Mouse (Mus musculus) neural tube, embryonic 11.5 days (tissue): Measurements from ENCODE around the gene Tmc2. TPM values are rescaled to one million over a fixed set of nuclear protein-coding genes. Genes with fewer than 3 reads are reported as not detected.

Source experiments
- ATAC-seq: fragments of 200-750 bp; cut with Nextera tagmentation; 2 replicates; pipeline ENCODE4 v1.8.0; 2017; ENCODE audit warnings: moderate number of reproducible peaks, mild to moderate bottlenecking, moderate TSS enrichment, moderate library complexity; ENCODE audit not compliant: insufficient read depth, low FRiP score, low TSS enrichment
- DNase-seq: peaks from one replicate; pipeline ENCODE4 v3.0.0-alpha.2; 2015; ENCODE audit warnings: low spot score
- H3K27ac ChIP-seq: fragments of 300-500 bp; sonication (generic); 2 replicates; pipeline ENCODE4 v1.5.1; 2014; ENCODE audit warnings: low read depth, mild to moderate bottlenecking, low read length
- H3K27me3 ChIP-seq: fragments of 300-500 bp; sonication (generic); 2 replicates; pipeline ENCODE4 v1.6.1; 2014; ENCODE audit warnings: mild to moderate bottlenecking, low read length, mixed read lengths; ENCODE audit not compliant: control insufficient read depth, insufficient read depth
- H3K36me3 ChIP-seq: fragments of 300-500 bp; sonication (generic); 2 replicates; pipeline ENCODE4 v1.6.1; 2014; ENCODE audit warnings: mild to moderate bottlenecking, low read length, moderate library complexity, mixed read lengths; ENCODE audit not compliant: control insufficient read depth, insufficient read depth
- H3K4me1 ChIP-seq: fragments of 300-500 bp; sonication (generic); 2 replicates; pipeline ENCODE4 v1.6.1; 2014; ENCODE audit warnings: low read length, mixed read lengths; ENCODE audit not compliant: control insufficient read depth, insufficient read depth
- H3K4me2 ChIP-seq: fragments of 300-500 bp; sonication (generic); 2 replicates; pipeline ENCODE4 v1.6.1; 2014; ENCODE audit warnings: low read depth, mild to moderate bottlenecking, moderate library complexity
- H3K4me3 ChIP-seq: fragments of 300-500 bp; sonication (generic); 2 replicates; pipeline ENCODE4 v1.5.1; 2014; ENCODE audit warnings: low read depth, low read length
- H3K9ac ChIP-seq: fragments of 300-500 bp; sonication (generic); 2 replicates; pipeline ENCODE4 v1.6.1; 2014; ENCODE audit warnings: mild to moderate bottlenecking, low read length
- H3K9me3 ChIP-seq: fragments of 300-500 bp; sonication (generic); 2 replicates; pipeline ENCODE4 v1.6.1; 2016; ENCODE audit warnings: low read length; ENCODE audit not compliant: control insufficient read depth
- WGBS: fragments of 180-500 bp; shearing (Covaris S2); extraction: QIAGEN DNeasy Blood & Tissue Kit; methylation state at CpG from one replicate; pipeline ENCODE4 v1.1.7; 2014; 5-methylcytosine and 5-hydroxymethylcytosine counted together
- polyA plus RNA-seq: library from polyadenylated mRNA; unstranded; fragments of >200 nt; fragmentation: Nextera tagmentation; extraction: Ambion mirVana; gene quantifications from 2 replicates; pipeline ENCODE4 v1.2.1, GENCODE M21; 2014

The Tmc2 gene
- polyA plus RNA-seq, 1 experiment from 2014 or later: not detected

DNA sequence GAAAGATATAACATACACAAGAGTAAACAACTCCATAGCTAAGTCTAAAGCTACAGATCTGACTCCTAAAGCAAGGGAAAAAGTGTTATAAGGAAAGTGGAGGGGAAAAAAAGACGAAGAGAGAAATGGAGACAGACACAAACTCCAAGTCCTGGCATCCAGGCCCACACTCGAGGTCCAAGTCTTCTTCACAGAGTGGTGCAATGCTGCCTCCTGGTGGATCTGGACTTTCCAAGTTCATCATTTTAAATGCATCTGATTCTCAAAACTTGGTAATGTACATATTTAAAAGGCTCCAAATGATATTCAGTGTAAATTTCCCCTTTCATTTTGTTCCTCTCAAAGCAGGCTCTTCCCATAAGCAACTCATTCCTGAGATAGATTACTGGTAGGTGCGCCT, 27.1 kb upstream of the Tmc2 start:
- Histone ChIP-seq H3K27ac (no peak overlapping the region), H3K36me3 (peaks cover 5% of the 10 kb centered on the region), H3K4me3 (no peak overlapping the region), H3K27me3 (no peaks in the 10 kb centered on the region), H3K9ac (no peak overlapping the region), H3K4me1 (no peaks in the 10 kb centered on the region), H3K9me3 (no peaks in the 10 kb centered on the region), H3K4me2 (no peak overlapping the region)
- DNase-seq (peak; percentile 43), ATAC-seq (no peak)
- WGBS: 66% methylated on average over 3 of the region's 3 CpGs

DNA sequence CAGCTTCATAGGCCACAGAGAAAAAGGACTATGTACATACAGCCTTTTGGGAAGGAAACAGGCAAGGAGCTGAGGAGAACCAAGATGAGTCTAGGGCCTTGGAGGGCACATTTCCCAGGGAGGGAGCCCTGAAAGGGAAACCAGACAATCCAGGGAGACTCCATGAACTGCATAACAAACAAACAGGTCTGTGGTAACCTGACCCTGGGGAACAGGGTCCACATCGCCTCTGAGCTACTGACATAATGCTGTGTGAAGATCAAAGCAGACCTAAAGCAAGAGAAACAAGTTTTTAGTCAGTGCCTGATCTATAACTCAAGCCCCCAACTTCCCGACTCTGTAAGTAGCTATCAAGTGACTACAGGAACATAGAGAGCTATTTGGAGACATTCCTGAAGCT, 23.3 kb upstream of the Tmc2 start:
- no peak overlapping the region for H3K4me3 ChIP-seq
- peaks cover 21% of the 10 kb centered on the region for H3K36me3 ChIP-seq
- H3K4me2 ChIP-seq: no peak overlapping the region
- no peaks in the 10 kb centered on the region for H3K4me1 ChIP-seq
- H3K27ac ChIP-seq: no peak overlapping the region
- no peaks in the 10 kb centered on the region for H3K27me3 ChIP-seq
- no peaks in the 10 kb centered on the region for H3K9me3 ChIP-seq
- no peak for DNase-seq
- ATAC-seq: no peak
- 81% methylated on average over 2 of the region's 2 CpGs for WGBS
- H3K9ac ChIP-seq: no peak overlapping the region

DNA sequence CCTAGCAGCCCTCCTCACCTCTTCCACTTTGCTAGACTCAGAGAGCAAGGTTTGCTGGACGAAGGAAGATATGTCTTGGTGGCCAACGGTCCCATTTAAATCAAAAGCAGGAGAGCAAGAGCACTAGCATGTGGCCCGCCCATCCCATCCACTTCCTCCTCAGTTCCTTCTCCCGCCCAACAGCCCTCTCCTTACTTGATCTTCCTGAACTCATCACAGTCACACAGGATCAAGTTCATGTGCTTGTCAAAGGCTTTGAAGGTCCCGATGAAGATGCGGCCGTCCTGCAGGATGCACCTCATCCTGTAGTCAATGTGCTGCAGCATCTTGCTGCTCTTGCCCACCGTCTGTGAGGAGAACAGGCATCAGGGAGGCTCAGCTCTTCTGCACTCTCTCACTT, 18.2 kb upstream of the Tmc2 start:
- Histone ChIP-seq H3K36me3 (peaks cover 19% of the 10 kb centered on the region), H3K4me1 (peaks cover 9% of the 10 kb centered on the region), H3K4me3 (0 out of 2 replicates have a peak overlapping the region, but pooled peaks have one; percentile 10), H3K9me3 (no peaks in the 10 kb centered on the region), H3K9ac (peak overlapping the region; percentile 99), H3K27me3 (no peaks in the 10 kb centered on the region), H3K4me2 (peak overlapping the region; percentile 50; the same call in 1 of the 2 replicates), H3K27ac (no peak overlapping the region)
- DNase-seq: no peak
- ATAC-seq: no peak
- WGBS: 79% methylated on average over 8 of the region's 8 CpGs

DNA sequence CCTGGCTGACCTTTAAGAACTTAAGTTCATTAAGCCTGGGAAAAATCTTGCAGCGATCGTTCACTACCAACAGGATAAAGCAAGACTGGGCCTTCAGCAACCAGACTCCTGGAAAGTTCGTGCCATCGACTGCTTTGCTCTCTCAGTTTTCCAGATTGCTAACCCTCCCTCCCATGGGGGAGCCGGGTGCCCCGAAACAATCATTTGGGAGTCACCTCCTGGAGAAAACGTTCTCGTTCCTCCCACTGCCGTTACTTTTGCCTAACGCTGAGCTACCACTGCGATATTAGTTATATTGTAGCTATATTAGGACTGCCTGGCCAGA, 16.7 kb upstream of the Tmc2 start:
- peaks cover 9% of the 10 kb centered on the region for H3K4me1 ChIP-seq
- no peak for ATAC-seq
- H3K27ac ChIP-seq: peak overlapping the region; percentile 93; the same call in 1 of the 2 replicates
- peaks cover 11% of the 10 kb centered on the region for H3K36me3 ChIP-seq
- DNase-seq: no peak
- peak overlapping the region; percentile 50 for H3K4me2 ChIP-seq
- no peaks in the 10 kb centered on the region for H3K9me3 ChIP-seq
- no peaks in the 10 kb centered on the region for H3K27me3 ChIP-seq
- H3K4me3 ChIP-seq: peak overlapping the region; percentile 99
- peak overlapping the region; percentile 99 for H3K9ac ChIP-seq
- WGBS: under 1% methylated on average over 11 of the region's 11 CpGs

DNA sequence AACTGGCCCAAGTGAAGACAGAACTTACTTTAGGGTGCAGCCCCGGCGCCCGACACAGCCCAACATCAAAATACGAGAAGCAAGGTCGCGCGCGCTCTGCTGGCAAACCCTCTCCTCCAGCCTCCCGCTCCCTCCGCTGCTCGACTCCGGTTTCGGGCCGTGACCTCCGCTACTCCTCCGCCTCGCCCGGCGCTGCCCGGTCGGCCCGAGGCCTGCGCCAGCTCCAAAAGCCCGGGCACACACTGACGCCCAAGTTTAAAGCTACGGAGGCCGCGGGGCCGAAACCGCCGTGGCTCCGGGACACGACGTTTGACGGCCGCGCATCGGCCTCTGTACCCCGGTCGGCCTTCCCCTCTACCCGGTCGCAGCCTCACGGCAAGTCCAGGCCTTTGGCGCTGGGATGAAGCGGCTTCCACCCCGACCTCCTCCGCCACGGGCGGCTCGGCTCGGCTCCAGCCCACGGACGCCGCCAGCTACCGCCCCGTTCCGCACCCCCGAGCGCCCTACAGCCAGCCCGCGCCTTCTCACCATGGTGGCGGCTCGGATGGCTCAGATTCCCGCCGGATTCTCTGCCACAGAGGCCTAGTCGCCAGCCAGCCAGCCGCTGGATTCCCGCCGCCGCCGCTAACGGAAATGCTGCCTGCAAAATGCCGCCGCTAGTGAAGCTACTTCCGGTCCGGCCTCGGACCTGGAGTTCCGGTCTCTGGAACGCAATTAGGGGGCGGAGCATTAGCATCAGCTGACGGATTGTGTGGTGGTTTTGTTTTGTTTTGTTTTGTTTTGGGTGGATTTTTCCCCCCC, 16.1 kb upstream of the Tmc2 start, which contains the start of gene Snrpb:
Gene Snrpb, minus strand, starts transcription at position 698 of the 801 bp plus-strand sequence.
- H3K27me3 ChIP-seq: no peaks in the 10 kb centered on the region
- peaks cover 8% of the 10 kb centered on the region for H3K36me3 ChIP-seq
- H3K4me1 ChIP-seq: peaks cover 9% of the 10 kb centered on the region
- H3K9ac ChIP-seq: peak within 1 kb of the TSS; percentile 99
- DNase-seq: peak; percentile 89
- peak; percentile 88 for ATAC-seq
- H3K27ac ChIP-seq: peak within 1 kb of the TSS; percentile 93
- H3K4me3 ChIP-seq: peak within 1 kb of the TSS; percentile 99
- 0% methylated on average over 81 of the region's 81 CpGs for WGBS
- no peaks in the 10 kb centered on the region for H3K9me3 ChIP-seq
- peak within 1 kb of the TSS; percentile 88 for H3K4me2 ChIP-seq

DNA sequence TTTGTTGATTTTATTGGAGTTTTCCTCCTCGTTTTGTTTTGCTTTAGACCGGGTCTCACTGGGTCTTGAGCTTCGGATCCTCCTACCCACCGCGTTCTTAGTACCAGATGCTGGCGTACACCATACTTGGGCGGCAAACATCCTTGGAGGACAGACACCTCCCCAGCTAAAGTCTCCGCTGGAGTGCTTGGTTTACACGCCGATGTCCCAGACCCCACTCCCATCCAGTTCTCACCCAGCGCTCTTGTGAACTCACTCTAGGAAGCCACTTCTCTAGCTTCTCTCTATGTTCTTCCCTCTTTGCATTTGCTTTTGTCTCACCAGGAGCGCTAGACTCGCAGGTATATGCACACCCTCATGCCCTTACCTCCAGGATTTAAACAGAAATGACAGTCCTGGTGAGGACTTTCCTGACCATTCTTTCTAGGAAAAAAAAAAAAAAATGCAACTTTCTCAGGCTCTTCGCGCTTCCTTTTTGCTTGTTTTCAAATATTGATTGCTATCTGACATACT, 15.4 kb upstream of the Tmc2 start:
- Histone ChIP-seq H3K27me3 (no peaks in the 10 kb centered on the region), H3K36me3 (peaks cover 8% of the 10 kb centered on the region), H3K4me1 (peaks cover 9% of the 10 kb centered on the region), H3K9me3 (no peaks in the 10 kb centered on the region), H3K9ac (peak overlapping the region; percentile 99), H3K4me3 (peak overlapping the region; percentile 99), H3K27ac (no peak overlapping the region), H3K4me2 (peak overlapping the region; percentile 88)
- ATAC-seq (peak; percentile 83), DNase-seq (no peak)
- WGBS: 2% methylated on average over 15 of the region's 15 CpGs

DNA sequence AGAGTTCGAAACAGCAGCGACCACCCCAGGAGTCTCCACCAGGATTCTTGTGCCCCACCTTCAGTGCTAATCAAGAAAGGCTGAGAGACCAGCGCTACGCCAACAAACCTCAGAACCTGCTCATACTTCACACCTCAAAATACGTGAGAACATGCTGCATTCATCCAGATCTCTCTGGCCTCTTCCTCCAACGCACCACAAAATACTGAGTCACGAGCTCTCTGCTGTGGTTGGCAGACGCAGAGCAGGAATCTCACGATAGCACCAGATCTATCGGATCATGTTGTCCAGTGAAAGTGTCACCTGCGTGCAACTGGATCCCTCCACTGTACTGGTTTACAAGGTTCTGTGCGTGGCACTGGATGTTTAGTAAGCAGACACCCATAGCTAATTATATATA, 6.6 kb upstream of the Tmc2 start:
- Histone ChIP-seq H3K9ac (no peak overlapping the region), H3K36me3 (no peaks in the 10 kb centered on the region), H3K4me3 (no peak overlapping the region), H3K4me1 (no peaks in the 10 kb centered on the region), H3K27ac (no peak overlapping the region), H3K9me3 (no peaks in the 10 kb centered on the region), H3K27me3 (no peaks in the 10 kb centered on the region), H3K4me2 (no peak overlapping the region)
- no peak for ATAC-seq
- DNase-seq: no peak
- WGBS: 89% methylated on average over 12 of the region's 12 CpGs

DNA sequence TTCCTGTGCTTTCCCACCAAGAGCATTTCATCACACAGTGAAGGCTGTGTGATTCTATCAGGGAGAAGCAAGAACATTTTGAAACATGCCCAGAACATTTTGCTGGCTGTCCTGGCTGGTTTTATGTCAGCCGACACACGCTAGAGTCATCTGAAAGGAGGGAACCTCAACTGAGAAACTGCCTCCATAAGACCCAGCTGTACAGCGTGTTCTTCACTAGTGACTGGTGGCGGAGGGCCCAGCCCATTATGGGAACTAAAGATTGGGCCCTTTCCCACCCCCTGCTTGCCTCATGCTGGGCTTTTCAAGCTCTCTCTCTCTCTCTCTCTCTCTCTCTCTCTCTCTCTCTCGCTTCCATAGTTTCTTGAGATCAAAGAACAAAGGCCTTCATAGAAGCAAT, 6.0 kb downstream of the Tmc2 start:
- ATAC-seq (no peak), DNase-seq (no peak)
- Histone ChIP-seq H3K27me3 (no peaks in the 10 kb centered on the region), H3K4me2 (no peak overlapping the region), H3K9ac (no peak overlapping the region), H3K4me3 (no peak overlapping the region), H3K36me3 (no peaks in the 10 kb centered on the region), H3K9me3 (no peaks in the 10 kb centered on the region), H3K4me1 (no peaks in the 10 kb centered on the region), H3K27ac (no peak overlapping the region)
- 76% methylated on average over 5 of the region's 5 CpGs for WGBS

DNA sequence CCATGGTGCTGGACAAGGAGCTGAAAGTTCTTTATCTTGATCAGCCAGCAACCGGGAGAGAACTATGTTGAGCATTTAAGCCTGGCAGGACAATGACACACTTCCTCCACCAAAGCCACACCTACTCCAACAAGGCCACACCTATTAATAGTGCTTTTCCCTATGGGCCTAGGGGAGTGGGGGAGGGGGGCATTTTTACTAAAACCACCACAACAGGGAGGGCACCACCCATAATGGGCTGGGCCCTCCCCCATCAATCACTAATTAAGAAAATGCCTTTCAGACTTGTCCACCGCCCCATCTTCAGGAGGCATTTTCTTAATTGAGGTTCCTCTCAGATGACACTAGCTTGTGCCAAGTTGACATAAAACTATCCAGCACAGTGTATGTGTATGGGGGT, 12.4 kb downstream of the Tmc2 start:
- no peak overlapping the region for H3K27ac ChIP-seq
- ATAC-seq (no peak), DNase-seq (no peak)
- H3K9me3 ChIP-seq: no peaks in the 10 kb centered on the region
- H3K27me3 ChIP-seq: no peaks in the 10 kb centered on the region
- WGBS: 74% methylated on average over 2 of the region's 2 CpGs
- H3K36me3 ChIP-seq: no peaks in the 10 kb centered on the region
- H3K4me2 ChIP-seq: no peak overlapping the region
- H3K4me1 ChIP-seq: no peaks in the 10 kb centered on the region
- H3K9ac ChIP-seq: no peak overlapping the region
- no peak overlapping the region for H3K4me3 ChIP-seq
